Mouse (Mus musculus) lung, adult 2 months (tissue): ENCODE data around the gene Fmnl3. TPM values are rescaled to one million over a fixed set of nuclear protein-coding genes. Genes with fewer than 3 reads are reported as not detected.
"Not testable (repeated sequence)": the region's sequence is repeated elsewhere in the genome, so short reads cannot be mapped to it uniquely, and the experiment has no call there.

ENCODE experiments used
- DNase-seq: peaks from one replicate; pipeline ENCODE4 v3.0.0; 2022
- H3K4me1 ChIP-seq: fragments of 200-500 bp; 2 replicates; pipeline ENCODE4 v1.6.1; 2011; ENCODE audit warnings: low read length; ENCODE audit not compliant: control insufficient read depth, insufficient read depth
- H3K4me3 ChIP-seq: fragments of 200-500 bp; replicated peaks from 2 replicates; pipeline ENCODE3; 2011; ENCODE audit warnings: low read depth, mild to moderate bottlenecking, control low read depth, low read length; ENCODE audit errors: extremely low read depth
- CTCF ChIP-seq: fragments of 200-500 bp; IDR thresholded peaks from 2 replicates; pipeline ENCODE4 v1.5.1; 2011; ENCODE audit warnings: mild to moderate bottlenecking, low read length, control low read depth; ENCODE audit not compliant: insufficient read depth
- POLR2A ChIP-seq: fragments of 200-500 bp; IDR thresholded peaks from 2 replicates; pipeline ENCODE4 v1.6.1; 2011; ENCODE audit warnings: low read depth, mild to moderate bottlenecking, control low read depth, low read length, borderline replicate concordance; ENCODE audit errors: extremely low read depth
- WGBS: fragments of 180-500 bp; shearing (Covaris S2); methylation state at CpG from one replicate; pipeline ENCODE4 v1.1.7; 2018; 5-methylcytosine and 5-hydroxymethylcytosine counted together
- polyA plus RNA-seq: library from polyadenylated mRNA; depleted of rRNA; stranded (reverse); fragments of >200 nt; gene quantifications from 2 replicates; pipeline ENCODE4 v1.2.3, GENCODE M21; 2012

Gene Fmnl3
- polyA plus RNA-seq, 1 experiment, result 58.9 TPM

DNA sequence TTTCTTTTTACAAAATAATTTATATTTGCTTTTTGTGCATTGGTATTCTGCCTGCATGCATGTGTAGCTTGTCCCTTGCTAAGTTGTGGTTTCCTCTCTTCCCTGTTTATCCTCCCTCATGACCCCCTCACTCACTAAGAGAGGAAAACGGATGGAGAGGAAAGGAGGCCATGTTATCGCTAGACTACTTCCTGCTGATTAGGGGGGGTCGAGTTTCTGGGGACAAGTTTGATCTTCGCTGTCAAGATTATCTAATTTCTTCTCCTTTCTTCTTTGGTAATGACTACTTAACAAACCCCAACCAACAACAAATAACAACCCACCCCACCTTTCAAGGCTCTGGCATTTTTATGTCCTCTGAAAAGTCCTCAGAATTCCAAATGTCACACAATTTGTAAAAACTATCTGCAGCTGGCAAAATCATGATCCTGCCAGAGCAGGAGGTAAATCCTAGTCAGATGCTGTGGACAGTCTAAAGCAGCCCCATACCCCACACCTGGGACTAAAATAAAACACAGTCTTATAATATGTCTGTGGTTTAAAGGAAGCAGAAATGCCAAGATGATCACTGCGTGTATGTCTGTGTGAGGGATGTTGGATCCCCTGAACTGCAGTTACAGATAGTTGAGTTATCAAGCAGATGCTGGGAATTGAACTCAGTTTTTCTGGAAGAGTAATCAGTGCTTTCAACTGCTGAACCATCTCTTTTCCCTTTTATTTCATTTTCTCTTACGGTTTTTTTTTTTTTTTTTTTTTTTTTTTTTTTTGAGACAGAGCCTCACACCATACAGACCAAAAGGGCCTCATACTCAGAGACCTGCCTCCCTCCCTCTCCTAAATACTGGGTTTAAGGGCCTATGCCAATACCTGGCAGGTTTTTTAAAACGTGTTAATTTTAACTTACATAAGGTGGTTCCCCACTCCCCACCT, 20.5 kb upstream of the Fmnl3 start:
- DNase-seq, result no peak
- peaks cover 9% of the 10 kb centered on the region; the same call in 1 of the 2 replicates for H3K4me1 ChIP-seq
- WGBS, result 43% methylated on average over 7 of the region's 7 CpGs
- TF ChIP-seq POLR2A (no peak), CTCF (no peak)
- H3K4me3 ChIP-seq, result no peak overlapping the region

GRCm38 (mm10) chr15:99387976-99388375, 17.7 kb upstream of the Fmnl3 start:
- no peak for TF ChIP-seq CTCF
- no peak for TF ChIP-seq POLR2A
- H3K4me1 ChIP-seq, result 0 out of 2 replicates have a peak, but pooled peaks cover 2% of the 10 kb centered on the region
- WGBS, result 71% methylated on average over 4 of the region's 4 CpGs
- no peak for DNase-seq
- H3K4me3 ChIP-seq, result no peak overlapping the region

DNA sequence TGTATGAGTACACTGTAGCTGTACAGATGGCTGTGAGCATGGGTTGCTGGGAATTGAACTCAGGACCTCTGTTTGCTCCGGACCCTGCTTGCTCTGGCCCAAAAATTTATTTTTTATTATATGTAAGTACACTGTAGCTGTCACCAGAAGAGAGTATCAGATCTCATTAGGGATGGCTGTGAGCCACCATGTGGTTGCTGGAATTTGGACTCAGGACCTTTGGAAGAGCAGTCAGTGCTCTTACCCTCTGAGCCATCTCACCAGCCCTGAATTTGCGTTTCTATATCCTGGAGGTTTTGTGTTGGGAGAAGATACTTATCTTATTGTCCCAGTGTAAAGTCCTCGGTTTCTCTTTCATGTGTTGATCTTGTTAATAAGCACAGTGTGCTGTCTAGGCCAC, 16.5 kb upstream of the Fmnl3 start:
- Histone ChIP-seq H3K4me1 (no peaks in the 10 kb centered on the region), H3K4me3 (no peak overlapping the region)
- no peak for TF ChIP-seq CTCF
- TF ChIP-seq POLR2A, result no peak
- WGBS, result 66% methylated on average over 3 of the region's 3 CpGs
- DNase-seq, result no peak

- H3K4me3 ChIP-seq, H3K4me1 ChIP-seq, DNase-seq: not testable (repeated sequence)
- WGBS, result 68% methylated on average over 3 of the region's 3 CpGs
Observed at GRCm38 (mm10) chr15:99386110-99386509, 15.8 kb upstream of the Fmnl3 start.

DNA sequence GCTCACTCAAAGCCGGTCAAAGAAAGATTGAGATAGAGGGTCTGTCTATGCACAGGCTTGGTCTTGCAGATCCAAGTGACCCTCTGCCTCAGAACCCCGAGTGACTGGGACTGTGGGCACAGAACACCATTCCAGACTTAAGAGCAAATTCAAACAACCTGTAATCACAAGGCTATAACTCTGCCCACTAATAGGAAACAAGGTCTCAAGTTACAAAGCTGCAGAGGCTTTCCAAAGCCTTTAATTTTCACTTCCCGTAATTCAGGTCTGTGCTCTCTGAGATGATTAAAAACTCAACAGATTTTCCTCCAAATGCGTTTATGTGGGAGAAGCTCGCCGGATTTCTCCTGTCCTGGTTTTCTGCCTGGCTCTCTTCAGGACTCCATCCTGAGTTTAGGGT, 13.8 kb upstream of the Fmnl3 start:
- 57% methylated on average over 6 of the region's 6 CpGs for WGBS
- no peaks in the 10 kb centered on the region for H3K4me1 ChIP-seq
- TF ChIP-seq POLR2A (no peak), CTCF (no peak)
- H3K4me3 ChIP-seq, result no peak overlapping the region
- no peak for DNase-seq

DNA sequence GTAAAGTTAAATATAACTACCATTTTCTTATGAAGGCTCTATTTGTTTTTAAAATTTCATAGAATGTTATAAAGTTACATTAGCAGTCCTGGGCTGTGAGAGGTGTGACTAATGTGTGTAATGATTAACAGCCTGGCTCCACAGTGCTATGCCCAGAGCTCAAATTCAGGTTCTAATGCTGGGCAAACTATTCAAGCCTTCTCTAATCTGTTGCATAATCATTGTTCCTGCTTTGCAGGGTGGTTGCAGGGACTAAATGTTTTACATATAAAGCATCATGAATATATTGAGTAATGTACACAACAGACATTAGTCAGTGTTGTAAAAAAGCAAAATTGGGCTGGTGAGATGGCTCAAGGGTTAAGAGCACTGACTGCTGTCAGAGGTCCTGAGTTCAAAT, 12.6 kb upstream of the Fmnl3 start:
- Histone ChIP-seq H3K4me3 (no peak overlapping the region), H3K4me1 (no peaks in the 10 kb centered on the region)
- TF ChIP-seq CTCF, result no peak
- no peak for DNase-seq

- Histone ChIP-seq H3K4me3 (no peak overlapping the region), H3K4me1 (no peaks in the 10 kb centered on the region)
- WGBS, result 93% methylated on average over 5 of the region's 5 CpGs
- no peak for DNase-seq
- TF ChIP-seq CTCF, result no peak
- TF ChIP-seq POLR2A, result no peak
Observed at GRCm38 (mm10) chr15:99376240-99376639, 6.0 kb upstream of the Fmnl3 start.

DNA sequence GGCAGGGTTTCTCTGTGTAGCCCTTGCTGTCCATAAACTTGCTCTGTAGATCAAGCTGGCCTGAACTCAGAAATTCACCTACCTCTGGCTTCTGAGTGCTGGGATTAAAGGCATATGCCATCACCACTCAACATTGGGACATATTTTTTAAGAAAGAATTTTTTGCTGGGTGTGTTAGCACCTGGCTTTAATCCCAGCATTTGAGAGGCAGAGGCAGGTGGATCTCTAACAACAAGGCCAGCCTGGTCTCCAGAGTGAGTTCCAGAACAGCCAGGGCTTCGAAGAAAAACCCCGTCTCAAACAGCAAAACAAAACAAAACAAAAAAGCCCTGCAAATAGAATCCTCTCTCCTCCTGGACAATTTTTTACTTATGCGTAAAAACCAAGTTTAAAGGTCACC, 5.3 kb upstream of the Fmnl3 start:
- no peak for DNase-seq
- TF ChIP-seq CTCF, result no peak
- no peak for TF ChIP-seq POLR2A
- no peak overlapping the region for H3K4me3 ChIP-seq
- H3K4me1 ChIP-seq, result peaks cover under 1% of the 10 kb centered on the region
- 87% methylated on average over 3 of the region's 3 CpGs for WGBS

DNA sequence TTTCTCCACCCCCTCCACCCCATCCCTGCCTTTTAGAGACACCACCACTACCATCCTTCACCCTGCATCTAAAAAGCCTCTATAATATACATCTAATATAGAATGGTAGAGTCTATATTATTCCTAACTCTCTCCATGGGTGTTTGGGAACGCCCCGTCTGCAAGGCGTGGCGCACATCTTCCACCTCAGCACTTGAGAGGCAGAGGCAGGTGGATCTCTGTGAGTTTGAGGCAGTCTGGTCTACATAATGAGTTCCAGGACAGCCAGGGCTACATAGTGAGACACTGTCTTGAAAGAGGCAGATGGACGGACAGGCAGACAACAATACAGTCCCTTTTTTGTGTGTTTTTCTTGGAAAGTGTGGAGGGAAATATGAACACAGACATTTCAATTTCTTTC, 4.8 kb upstream of the Fmnl3 start:
- H3K4me3 ChIP-seq, result no peak overlapping the region
- no peak for TF ChIP-seq CTCF
- TF ChIP-seq POLR2A, result no peak
- peaks cover 2% of the 10 kb centered on the region for H3K4me1 ChIP-seq
- WGBS, result 94% methylated on average over 5 of the region's 5 CpGs
- DNase-seq, result no peak

- DNase-seq, result no peak
- 78% methylated on average over 9 of the region's 9 CpGs for whole genome bisulfite sequencing
- peaks cover 7% of the 10 kb centered on the region for H3K4me1 ChIP-seq
- TF ChIP-seq POLR2A (no peak), CTCF (no peak)
- H3K4me3 ChIP-seq, result no peak overlapping the region
Observed at GRCm38 (mm10) chr15:99372761-99373160, 2.5 kb upstream of the Fmnl3 start.
